Mouse (Mus musculus) forebrain, postnatal 0 days (tissue): ENCODE data around the gene Shisa7. TPM values are rescaled to one million over a fixed set of nuclear protein-coding genes. Genes with fewer than 3 reads are reported as not detected.
"Not testable (repeated sequence)": the region's sequence is repeated elsewhere in the genome, so short reads cannot be mapped to it uniquely, and the experiment has no call there.

Experiments
- ATAC-seq: fragments of 200-750 bp; cut with Nextera tagmentation; 2 replicates; pipeline ENCODE4 v1.8.0; 2017; ENCODE audit warnings: mild to moderate bottlenecking, moderate library complexity
- DNase-seq: peaks from one replicate; pipeline ENCODE4 v3.0.0-alpha.2; 2015
- H3K27ac ChIP-seq: fragments of 300-500 bp; sonication (generic); 2 replicates; pipeline ENCODE4 v1.5.1; 2014; ENCODE audit warnings: low read depth, mild to moderate bottlenecking, antibody characterized with exemption, low read length, moderate library complexity, mixed read lengths
- H3K27me3 ChIP-seq: fragments of 300-500 bp; sonication (generic); 2 replicates; pipeline ENCODE4 v1.6.1; 2014; ENCODE audit warnings: mild to moderate bottlenecking, low read length, mixed read lengths; ENCODE audit not compliant: insufficient read depth
- H3K36me3 ChIP-seq: fragments of 300-500 bp; sonication (generic); 2 replicates; pipeline ENCODE4 v1.6.1; 2014; ENCODE audit warnings: mild to moderate bottlenecking, moderate library complexity; ENCODE audit not compliant: insufficient read depth
- H3K4me1 ChIP-seq: fragments of 300-500 bp; sonication (generic); 2 replicates; pipeline ENCODE4 v1.6.1; 2014; ENCODE audit warnings: antibody characterized with exemption; ENCODE audit not compliant: insufficient read depth
- H3K4me2 ChIP-seq: fragments of 300-500 bp; sonication (generic); 2 replicates; pipeline ENCODE4 v1.6.1; 2014; ENCODE audit warnings: low read depth, mild to moderate bottlenecking, moderate library complexity
- H3K4me3 ChIP-seq: fragments of 300-500 bp; sonication (generic); 2 replicates; pipeline ENCODE4 v1.5.1; 2014; ENCODE audit warnings: low read depth, low read length, mixed read lengths
- H3K9ac ChIP-seq: fragments of 300-500 bp; sonication (generic); 2 replicates; pipeline ENCODE4 v1.6.1; 2014; ENCODE audit warnings: mild to moderate bottlenecking
- H3K9me3 ChIP-seq: fragments of 300-500 bp; sonication (generic); 2 replicates; pipeline ENCODE4 v1.6.1; 2016; ENCODE audit warnings: low read length
- CTCF ChIP-seq: sonication (generic); IDR thresholded peaks from 2 replicates; pipeline ENCODE4 v1.5.1; 2016; ENCODE audit warnings: antibody characterized with exemption, control low read depth, low read depth
- WGBS: fragments of 180-500 bp; shearing (Covaris S2); extraction: QIAGEN DNeasy Blood & Tissue Kit; methylation state at CpG from one replicate; pipeline ENCODE4 v1.1.7; 2014; 5-methylcytosine and 5-hydroxymethylcytosine counted together
- polyA plus RNA-seq: library from polyadenylated mRNA; unstranded; fragments of >200 nt; fragmentation: Nextera tagmentation; extraction: Ambion mirVana; gene quantifications from 2 replicates; pipeline ENCODE4 v1.2.1, GENCODE M21; 2015
- total RNA-seq: library from RNA; depleted of rRNA; stranded (reverse); fragments of >200 nt; gene quantifications from 2 replicates; pipeline ENCODE4 v1.2.3, GENCODE M21; 2014

Gene Shisa7
- total and polyA plus RNA-seq, 2 experiments from 2014 or later: 9.4 to 66.6 TPM

DNA sequence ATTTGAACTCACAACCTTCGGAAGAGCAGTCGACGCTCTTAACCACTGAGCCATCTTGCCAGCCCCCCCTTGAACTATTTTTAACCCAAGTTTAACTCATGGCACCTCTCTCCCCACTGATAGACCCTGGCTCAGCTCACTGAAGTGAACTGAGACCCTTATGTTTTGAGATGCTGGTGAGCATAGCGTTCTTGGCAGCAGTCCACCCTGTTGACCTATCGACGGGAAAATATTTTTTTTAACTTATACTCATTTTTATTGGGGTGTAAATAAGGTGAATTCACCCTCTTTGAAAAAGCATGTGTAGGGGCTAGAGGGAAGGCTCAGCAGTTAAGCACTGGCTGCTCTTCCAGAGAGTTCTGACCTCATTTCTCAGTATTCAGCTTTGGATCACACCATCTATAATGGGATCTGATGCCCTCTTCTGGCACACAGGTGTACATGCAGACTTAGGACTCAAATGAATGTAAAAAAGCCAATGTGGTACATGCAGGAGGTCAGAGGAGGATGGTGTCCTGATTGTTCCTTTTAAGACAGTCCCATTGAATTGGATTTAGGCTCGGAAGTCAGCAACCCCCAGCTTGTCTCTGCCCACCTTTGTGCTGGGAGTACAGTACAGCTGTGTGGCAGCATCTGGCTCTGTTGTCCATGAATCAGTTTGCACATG, 48.6 kb downstream of the Shisa7 start:
- H3K9me3 ChIP-seq: no peaks in the 10 kb centered on the region
- ATAC-seq: peak; percentile 25; the same call in 1 of the 2 replicates
- peaks cover 26% of the 10 kb centered on the region for H3K36me3 ChIP-seq
- DNase-seq: peak; percentile 68
- H3K4me1 ChIP-seq: 0 out of 2 replicates have a peak, but pooled peaks cover 4% of the 10 kb centered on the region
- TF ChIP-seq CTCF: peak; percentile 79
- 69% methylated on average over 7 of the region's 7 CpGs for WGBS
- no peaks in the 10 kb centered on the region for H3K27me3 ChIP-seq
- H3K9ac ChIP-seq: no peak overlapping the region
- no peak overlapping the region for H3K4me2 ChIP-seq
- no peak overlapping the region for H3K27ac ChIP-seq
- no peak overlapping the region for H3K4me3 ChIP-seq

- H3K9me3 ChIP-seq: no peaks in the 10 kb centered on the region
- no peak for TF ChIP-seq CTCF
- no peak overlapping the region for H3K4me2 ChIP-seq
- H3K4me1 ChIP-seq: 0 out of 2 replicates have a peak, but pooled peaks cover 4% of the 10 kb centered on the region
- ATAC-seq: no peak
- H3K27me3 ChIP-seq: no peaks in the 10 kb centered on the region
- WGBS: 86% methylated on average over 3 of the region's 3 CpGs
- peaks cover 26% of the 10 kb centered on the region for H3K36me3 ChIP-seq
- H3K9ac ChIP-seq: no peak overlapping the region
- no peak for DNase-seq
- H3K4me3 ChIP-seq: no peak overlapping the region
- no peak overlapping the region for H3K27ac ChIP-seq
Observed at GRCm38 (mm10) chr7:4794631-4795168, 49.8 kb downstream of the Shisa7 start.

DNA sequence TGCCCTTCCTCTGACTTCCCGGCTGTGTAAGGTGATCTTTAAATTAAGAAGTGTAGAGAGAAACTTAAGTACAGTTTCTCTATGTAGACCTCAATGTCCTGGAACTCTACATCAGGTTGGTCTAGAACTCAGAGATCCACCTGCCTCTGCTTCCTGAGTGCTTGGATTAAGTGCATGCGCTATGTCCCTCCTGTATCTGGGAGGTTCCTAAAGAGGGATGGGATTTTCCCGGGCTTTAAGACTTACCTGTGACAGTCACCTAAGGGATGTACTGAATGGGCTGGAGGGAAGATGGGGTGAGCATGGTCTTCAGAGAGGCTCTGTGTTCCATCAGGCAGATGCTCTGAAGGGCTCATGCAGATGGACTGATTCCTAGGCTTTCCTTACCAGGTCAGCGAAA, 50.8 kb downstream of the Shisa7 start:
- Histone ChIP-seq H3K9me3 (no peaks in the 10 kb centered on the region), H3K4me1 (0 out of 2 replicates have a peak, but pooled peaks cover 4% of the 10 kb centered on the region), H3K4me3 (peak overlapping the region; percentile 93), H3K27me3 (no peaks in the 10 kb centered on the region), H3K4me2 (peak overlapping the region; percentile 73), H3K36me3 (peaks cover 26% of the 10 kb centered on the region), H3K9ac (peak overlapping the region; percentile 91), H3K27ac (no peak overlapping the region)
- WGBS: 34% methylated on average over 4 of the region's 4 CpGs
- DNase-seq (no peak), ATAC-seq (no peak)
- TF ChIP-seq CTCF: no peak

- not testable (repeated sequence) for H3K9me3 ChIP-seq, DNase-seq, H3K4me1 ChIP-seq, H3K27me3 ChIP-seq
- Histone ChIP-seq H3K27ac (peak overlapping the region; percentile 89), H3K9ac (peak overlapping the region; percentile 91), H3K4me3 (peak overlapping the region; percentile 93), H3K4me2 (peak overlapping the region; percentile 73), H3K36me3 (peaks cover 26% of the 10 kb centered on the region)
- ATAC-seq: peak; percentile 13
- under 1% methylated on average over 31 of the region's 31 CpGs for WGBS
Observed at GRCm38 (mm10) chr7:4793248-4793647, 51.2 kb downstream of the Shisa7 start.

GRCm38 (mm10) chr7:4792278-4793212, 52.0 kb downstream of the Shisa7 start, which contains the start of gene Rpl28:
Gene Rpl28 (plus strand): TSS chr7:4792874.
- DNase-seq: peak; percentile 98
- peak; percentile 19; the same call in 1 of the 2 replicates for TF ChIP-seq CTCF
- H3K4me2 ChIP-seq: peak within 1 kb of the TSS; percentile 73
- H3K4me1 ChIP-seq: 0 out of 2 replicates have a peak, but pooled peaks cover 4% of the 10 kb centered on the region
- H3K27ac ChIP-seq: peak within 1 kb of the TSS; percentile 89
- peak; percentile 95 for ATAC-seq
- peak within 1 kb of the TSS; percentile 93 for H3K4me3 ChIP-seq
- WGBS: 1% methylated on average over 54 of the region's 54 CpGs
- no peaks in the 10 kb centered on the region for H3K27me3 ChIP-seq
- H3K9ac ChIP-seq: peak within 1 kb of the TSS; percentile 91
- no peaks in the 10 kb centered on the region for H3K9me3 ChIP-seq
- H3K36me3 ChIP-seq: peaks cover 22% of the 10 kb centered on the region

DNA sequence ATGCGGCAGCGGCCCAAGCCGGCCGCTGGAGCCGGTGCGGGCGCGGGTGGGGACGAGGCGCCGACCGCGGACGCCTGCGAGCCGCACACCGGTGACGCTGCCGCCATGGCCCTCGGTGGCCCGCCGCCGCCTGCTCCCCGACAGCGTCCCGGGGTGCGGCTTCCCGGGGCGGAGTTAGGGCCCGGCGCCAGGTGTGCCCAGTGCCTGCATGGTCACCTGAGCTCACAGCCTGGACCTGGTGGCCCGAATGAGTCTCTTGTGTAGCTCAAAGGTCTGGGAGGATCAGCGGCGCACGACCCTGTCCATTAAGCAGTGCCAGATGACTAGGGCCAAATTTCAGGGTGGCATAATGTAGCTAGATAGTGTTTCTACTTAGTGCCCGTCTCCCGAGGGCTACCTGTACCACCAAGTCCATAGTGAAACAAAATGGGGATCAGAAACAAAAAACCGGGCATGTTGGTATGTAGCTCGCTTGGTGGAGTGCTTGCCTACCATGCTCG, 55.0 kb downstream of the Shisa7 start, which contains the start of gene Tmem238:
Gene Tmem238, minus strand, starts transcription at position 221 of the 500 bp plus-strand sequence.
- peak within 1 kb of the TSS; percentile 45 for H3K27ac ChIP-seq
- no peak for TF ChIP-seq CTCF
- 8% methylated on average over 40 of the region's 40 CpGs for WGBS
- ATAC-seq: no peak
- H3K9ac ChIP-seq: peak within 1 kb of the TSS; percentile 74
- H3K4me3 ChIP-seq: peak within 1 kb of the TSS; percentile 56
- no peak for DNase-seq
- H3K36me3 ChIP-seq: peaks cover 5% of the 10 kb centered on the region; the same call in 1 of the 2 replicates
- no peaks in the 10 kb centered on the region for H3K27me3 ChIP-seq
- H3K4me2 ChIP-seq: peak within 1 kb of the TSS; percentile 93
- 0 out of 2 replicates have a peak, but pooled peaks cover 4% of the 10 kb centered on the region for H3K4me1 ChIP-seq
- H3K9me3 ChIP-seq: no peaks in the 10 kb centered on the region
